Mouse (Mus musculus): Measurements from ENCODE around the gene Zyg11b. TPM values are rescaled to one million over a fixed set of nuclear protein-coding genes. Genes with fewer than 3 reads are reported as not detected.

Zyg11b gene
- polyA plus RNA-seq, 1 experiment from 2014 or later = 5.7 TPM

GRCm38 (mm10) chr4:108276973-108277372 lies 23.9 kb downstream of the Zyg11b start:
- Histone ChIP-seq H3K9me3 (ENCODE audit: control insufficient read depth, low read length) (no peaks in the 10 kb centered on the region), H3K36me3 (ENCODE audit: control insufficient read depth, insufficient read depth, low read length) (no peaks in the 10 kb centered on the region), H3K4me2 (ENCODE audit: low read depth, low read length) (no peak overlapping the region), H3K4me1 (ENCODE audit: control insufficient read depth, insufficient read depth, low read length) (no peaks in the 10 kb centered on the region), H3K9ac (ENCODE audit: low read depth, low read length) (no peak overlapping the region), H3K4me3 (ENCODE audit: low read length) (no peak overlapping the region), H3K27me3 (replicated peaks; ENCODE audit: control insufficient read depth, insufficient read depth, low read length) (no peaks in the 10 kb centered on the region), H3K27ac (ENCODE audit: low read length) (no peak overlapping the region)
- WGBS = 93% methylated on average over 3 of the region's 3 CpGs
- no peak for ATAC-seq

- Histone ChIP-seq H3K36me3 (ENCODE audit: control insufficient read depth, insufficient read depth, low read length) (0 out of 2 replicates have a peak, but pooled peaks cover 2% of the 10 kb centered on the region), H3K4me1 (ENCODE audit: control insufficient read depth, insufficient read depth, low read length) (no peaks in the 10 kb centered on the region), H3K4me2 (ENCODE audit: low read depth, low read length) (no peak overlapping the region), H3K9ac (ENCODE audit: low read depth, low read length) (no peak overlapping the region), H3K27ac (ENCODE audit: low read length) (no peak overlapping the region), H3K27me3 (replicated peaks; ENCODE audit: control insufficient read depth, insufficient read depth, low read length) (no peaks in the 10 kb centered on the region), H3K9me3 (ENCODE audit: control insufficient read depth, low read length) (no peaks in the 10 kb centered on the region), H3K4me3 (ENCODE audit: low read length) (no peak overlapping the region)
- no peak for ATAC-seq
- 80% methylated on average over 4 of the region's 4 CpGs for WGBS
Measured at GRCm38 (mm10) chr4:108272286-108272685, 28.6 kb downstream of the Zyg11b start.

DNA sequence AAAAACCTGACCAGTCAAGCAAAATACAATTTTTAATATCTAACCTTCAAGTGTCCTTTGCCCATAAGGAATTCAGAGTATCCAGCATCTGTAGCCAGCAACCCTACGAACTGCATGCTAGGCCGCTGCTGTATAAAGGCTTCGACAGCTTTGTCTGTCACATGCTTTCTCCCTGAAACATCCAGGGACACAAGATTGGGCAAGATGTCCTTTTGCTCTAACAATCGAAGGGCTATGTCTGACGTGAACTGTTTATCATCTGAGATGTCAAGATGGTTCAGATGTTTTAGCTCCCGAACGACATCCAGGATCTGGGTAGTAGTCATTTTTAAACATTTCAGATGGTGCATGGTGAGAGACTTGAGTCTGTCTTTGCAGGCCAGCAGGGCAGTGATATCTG lies 35.1 kb downstream of the Zyg11b start:
- Histone ChIP-seq H3K9me3 (ENCODE audit: control insufficient read depth, low read length) (no peaks in the 10 kb centered on the region), H3K9ac (ENCODE audit: low read depth, low read length) (no peak overlapping the region), H3K4me2 (ENCODE audit: low read depth, low read length) (no peak overlapping the region), H3K4me1 (ENCODE audit: control insufficient read depth, insufficient read depth, low read length) (no peaks in the 10 kb centered on the region), H3K27me3 (replicated peaks; ENCODE audit: control insufficient read depth, insufficient read depth, low read length) (no peaks in the 10 kb centered on the region), H3K36me3 (ENCODE audit: control insufficient read depth, insufficient read depth, low read length) (0 out of 2 replicates have a peak, but pooled peaks cover 2% of the 10 kb centered on the region), H3K27ac (ENCODE audit: low read length) (no peak overlapping the region), H3K4me3 (ENCODE audit: low read length) (no peak overlapping the region)
- ATAC-seq = no peak
- WGBS = 90% methylated on average over 7 of the region's 7 CpGs

DNA sequence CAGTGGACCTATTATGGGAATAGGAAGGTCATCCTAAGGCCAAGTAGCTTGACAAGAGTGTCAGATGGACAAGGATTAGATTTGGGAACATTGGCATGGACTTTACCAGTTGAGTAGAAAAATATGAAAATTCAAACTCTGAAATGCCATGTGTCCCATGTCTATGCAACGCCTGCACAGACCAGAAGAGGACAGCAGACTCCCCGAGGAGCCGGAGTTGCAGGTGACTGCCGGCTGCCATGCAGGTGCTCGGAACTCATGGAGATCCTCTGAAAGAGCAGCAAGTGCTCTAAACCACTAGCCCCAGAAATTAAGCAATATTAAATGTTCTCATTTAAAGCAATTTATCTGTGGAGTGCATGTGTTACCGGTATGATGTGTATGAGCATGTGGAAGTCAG lies 47.6 kb downstream of the Zyg11b start:
- no peak for ATAC-seq
- Histone ChIP-seq H3K27ac (ENCODE audit: low read length) (no peak overlapping the region), H3K9me3 (ENCODE audit: control insufficient read depth, low read length) (no peaks in the 10 kb centered on the region), H3K4me1 (ENCODE audit: control insufficient read depth, insufficient read depth, low read length) (no peaks in the 10 kb centered on the region), H3K27me3 (replicated peaks; ENCODE audit: control insufficient read depth, insufficient read depth, low read length) (no peaks in the 10 kb centered on the region), H3K36me3 (ENCODE audit: control insufficient read depth, insufficient read depth, low read length) (peaks cover 14% of the 10 kb centered on the region), H3K9ac (ENCODE audit: low read depth, low read length) (no peak overlapping the region), H3K4me2 (ENCODE audit: low read depth, low read length) (no peak overlapping the region), H3K4me3 (ENCODE audit: low read length) (no peak overlapping the region)
- WGBS = 89% methylated on average over 6 of the region's 6 CpGs

DNA sequence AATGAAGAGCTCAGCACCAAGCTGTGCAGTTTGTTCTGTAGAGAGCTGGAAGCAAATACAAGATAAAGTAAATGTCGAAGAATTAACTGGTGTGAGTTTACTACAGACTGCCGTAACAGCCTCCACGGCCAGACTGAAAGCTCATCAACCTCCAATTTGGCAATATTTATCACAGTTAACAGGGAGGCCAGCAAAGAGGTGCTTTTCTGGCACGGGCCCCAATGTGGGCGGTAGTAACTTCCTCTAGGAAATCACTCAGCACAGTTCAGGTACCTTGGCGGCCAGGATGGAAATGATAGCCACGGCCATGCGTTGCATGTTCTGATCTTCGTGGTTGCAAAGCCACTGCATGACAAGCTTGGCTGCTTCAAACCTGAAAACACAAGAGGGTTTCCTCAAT lies 50.4 kb downstream of the Zyg11b start:
- Histone ChIP-seq H3K4me3 (ENCODE audit: low read length) (no peak overlapping the region), H3K4me1 (ENCODE audit: control insufficient read depth, insufficient read depth, low read length) (no peaks in the 10 kb centered on the region), H3K36me3 (ENCODE audit: control insufficient read depth, insufficient read depth, low read length) (peaks cover 11% of the 10 kb centered on the region; the same call in 1 of the 2 replicates), H3K9ac (ENCODE audit: low read depth, low read length) (no peak overlapping the region), H3K4me2 (ENCODE audit: low read depth, low read length) (no peak overlapping the region), H3K27ac (ENCODE audit: low read length) (no peak overlapping the region), H3K9me3 (ENCODE audit: control insufficient read depth, low read length) (no peaks in the 10 kb centered on the region), H3K27me3 (replicated peaks; ENCODE audit: control insufficient read depth, insufficient read depth, low read length) (no peaks in the 10 kb centered on the region)
- no peak for ATAC-seq
- 91% methylated on average over 9 of the region's 9 CpGs for WGBS

DNA sequence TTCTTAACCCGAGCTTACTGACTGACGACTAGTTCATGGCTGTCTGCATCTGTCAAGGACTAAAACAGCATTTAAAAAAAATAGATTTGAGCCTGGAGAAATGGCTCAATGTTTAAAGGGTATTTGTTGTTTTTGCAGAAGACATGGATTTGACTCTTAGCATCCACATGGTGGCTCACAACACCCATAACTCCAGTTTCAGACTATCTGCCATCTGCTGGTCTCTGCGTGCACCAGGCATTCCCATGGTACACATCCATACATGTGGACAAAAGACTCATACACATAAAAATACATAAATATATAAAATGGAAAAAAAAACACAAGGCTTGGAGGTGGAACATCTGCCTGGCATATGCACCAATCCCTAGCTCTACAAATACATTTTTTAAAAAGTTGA lies 51.6 kb downstream of the Zyg11b start:
- peaks cover 11% of the 10 kb centered on the region; the same call in 1 of the 2 replicates for H3K36me3 ChIP-seq (ENCODE audit: control insufficient read depth, insufficient read depth, low read length)
- no peak overlapping the region for H3K9ac ChIP-seq (ENCODE audit: low read depth, low read length)
- no peak for ATAC-seq
- no peaks in the 10 kb centered on the region for H3K4me1 ChIP-seq (ENCODE audit: control insufficient read depth, insufficient read depth, low read length)
- H3K27me3 ChIP-seq (replicated peaks; ENCODE audit: control insufficient read depth, insufficient read depth, low read length) = no peaks in the 10 kb centered on the region
- H3K4me2 ChIP-seq (ENCODE audit: low read depth, low read length) = no peak overlapping the region
- no peaks in the 10 kb centered on the region for H3K9me3 ChIP-seq (ENCODE audit: control insufficient read depth, low read length)
- no peak overlapping the region for H3K27ac ChIP-seq (ENCODE audit: low read length)
- no peak overlapping the region for H3K4me3 ChIP-seq (ENCODE audit: low read length)
- 92% methylated on average over 3 of the region's 3 CpGs for WGBS

DNA sequence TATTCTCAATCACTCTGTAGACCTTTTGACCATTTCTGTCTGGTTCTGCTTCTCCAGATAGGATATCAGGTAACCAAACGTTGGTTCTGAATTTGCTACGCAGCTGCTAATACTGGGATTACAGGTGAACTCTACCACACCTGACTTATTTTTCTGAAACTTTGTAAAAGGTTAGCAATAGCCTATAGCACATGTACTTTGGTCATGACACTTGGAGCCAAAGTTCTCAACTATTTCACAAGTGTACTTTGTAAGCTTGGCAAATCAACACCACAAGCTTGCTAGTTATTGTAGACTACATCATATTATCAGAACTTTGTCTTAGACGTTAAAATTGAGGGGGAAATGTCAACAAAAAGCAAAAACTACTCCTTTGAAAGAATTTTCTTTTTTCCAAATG lies 67.2 kb downstream of the Zyg11b start:
- H3K36me3 ChIP-seq (ENCODE audit: control insufficient read depth, insufficient read depth, low read length) = no peaks in the 10 kb centered on the region
- no peaks in the 10 kb centered on the region for H3K9me3 ChIP-seq (ENCODE audit: control insufficient read depth, low read length)
- peak; percentile 75 for ATAC-seq
- H3K4me2 ChIP-seq (ENCODE audit: low read depth, low read length) = no peak overlapping the region
- H3K9ac ChIP-seq (ENCODE audit: low read depth, low read length) = no peak overlapping the region
- peak overlapping the region; percentile 29; the same call in 1 of the 2 replicates for H3K27ac ChIP-seq (ENCODE audit: low read length)
- no peak overlapping the region for H3K4me3 ChIP-seq (ENCODE audit: low read length)
- 84% methylated on average over 3 of the region's 3 CpGs for WGBS
- H3K27me3 ChIP-seq (replicated peaks; ENCODE audit: control insufficient read depth, insufficient read depth, low read length) = no peaks in the 10 kb centered on the region
- H3K4me1 ChIP-seq (ENCODE audit: control insufficient read depth, insufficient read depth, low read length) = no peaks in the 10 kb centered on the region

DNA sequence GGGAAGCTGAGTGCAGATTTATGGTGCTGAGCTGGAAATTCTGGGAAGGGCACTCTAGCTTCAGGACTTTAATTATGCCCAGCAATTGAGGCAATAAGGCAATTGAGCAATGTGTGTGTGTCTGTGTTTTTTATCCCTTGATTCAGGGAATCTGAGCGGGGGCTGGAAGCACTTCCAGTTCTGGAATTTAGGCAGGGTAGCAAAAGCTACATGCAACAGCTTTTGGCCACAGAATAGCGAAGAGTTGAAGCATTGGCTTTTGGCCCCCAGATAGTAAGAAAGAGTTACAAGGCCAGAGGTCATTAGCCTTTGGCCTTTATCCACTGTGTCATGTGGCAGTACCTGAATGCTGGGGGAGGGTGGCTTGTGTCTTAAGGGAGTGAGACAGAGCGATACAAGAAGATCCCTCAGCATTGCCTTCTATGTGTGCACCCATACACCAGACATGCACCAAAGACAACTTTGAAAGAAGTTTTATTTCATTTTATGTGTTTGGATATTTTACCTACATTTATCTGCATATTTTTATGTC lies 75.5 kb downstream of the Zyg11b start:
- H3K4me2 ChIP-seq (ENCODE audit: low read depth, low read length) = no peak overlapping the region
- H3K27ac ChIP-seq (ENCODE audit: low read length) = no peak overlapping the region; the same call in 1 of the 2 replicates
- WGBS = 44% methylated on average over 3 of the region's 3 CpGs
- ATAC-seq = peak; percentile 73; the same call in 1 of the 2 replicates
- H3K9ac ChIP-seq (ENCODE audit: low read depth, low read length) = no peak overlapping the region
- no peaks in the 10 kb centered on the region for H3K27me3 ChIP-seq (replicated peaks; ENCODE audit: control insufficient read depth, insufficient read depth, low read length)
- H3K9me3 ChIP-seq (ENCODE audit: control insufficient read depth, low read length) = no peaks in the 10 kb centered on the region
- H3K4me1 ChIP-seq (ENCODE audit: control insufficient read depth, insufficient read depth, low read length) = no peaks in the 10 kb centered on the region
- H3K36me3 ChIP-seq (ENCODE audit: control insufficient read depth, insufficient read depth, low read length) = no peaks in the 10 kb centered on the region
- no peak overlapping the region for H3K4me3 ChIP-seq (ENCODE audit: low read length)

DNA sequence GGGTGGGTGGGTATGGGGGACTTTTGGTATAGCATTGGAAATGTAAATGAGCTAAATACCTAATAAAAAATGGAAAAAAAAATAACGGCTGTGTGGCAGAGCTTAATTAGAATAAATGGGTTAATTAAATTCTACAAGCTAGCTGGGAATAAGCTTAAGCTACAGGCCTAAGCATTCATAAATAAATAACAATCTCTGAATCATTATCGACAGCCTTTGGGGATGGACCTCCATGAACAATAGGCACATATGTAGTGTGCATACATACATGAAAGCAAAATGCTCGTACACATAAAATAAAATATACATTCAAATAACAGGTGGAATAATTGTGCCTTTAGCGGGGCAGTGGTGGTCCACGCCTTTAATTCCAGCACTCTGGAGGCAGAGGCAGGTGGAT lies 78.4 kb downstream of the Zyg11b start:
- Histone ChIP-seq H3K4me3 (ENCODE audit: low read length) (no peak overlapping the region), H3K4me1 (ENCODE audit: control insufficient read depth, insufficient read depth, low read length) (peaks cover 5% of the 10 kb centered on the region; the same call in 1 of the 2 replicates), H3K4me2 (ENCODE audit: low read depth, low read length) (no peak overlapping the region), H3K9me3 (ENCODE audit: control insufficient read depth, low read length) (no peaks in the 10 kb centered on the region), H3K9ac (ENCODE audit: low read depth, low read length) (no peak overlapping the region), H3K36me3 (ENCODE audit: control insufficient read depth, insufficient read depth, low read length) (no peaks in the 10 kb centered on the region), H3K27ac (ENCODE audit: low read length) (no peak overlapping the region), H3K27me3 (replicated peaks; ENCODE audit: control insufficient read depth, insufficient read depth, low read length) (peaks cover 6% of the 10 kb centered on the region)
- no peak for ATAC-seq
- WGBS = 92% methylated on average over 5 of the region's 5 CpGs

GRCm38 (mm10) chr4:108219019-108219418 lies 81.9 kb downstream of the Zyg11b start:
- H3K27ac ChIP-seq (ENCODE audit: low read length) = no peak overlapping the region
- ATAC-seq = no peak
- WGBS = 17% methylated on average over 9 of the region's 9 CpGs
- H3K9me3 ChIP-seq (ENCODE audit: control insufficient read depth, low read length) = no peaks in the 10 kb centered on the region
- no peak overlapping the region for H3K9ac ChIP-seq (ENCODE audit: low read depth, low read length)
- no peak overlapping the region for H3K4me3 ChIP-seq (ENCODE audit: low read length)
- H3K36me3 ChIP-seq (ENCODE audit: control insufficient read depth, insufficient read depth, low read length) = no peaks in the 10 kb centered on the region
- no peak overlapping the region for H3K4me2 ChIP-seq (ENCODE audit: low read depth, low read length)
- H3K27me3 ChIP-seq (replicated peaks; ENCODE audit: control insufficient read depth, insufficient read depth, low read length) = peaks cover 6% of the 10 kb centered on the region
- H3K4me1 ChIP-seq (ENCODE audit: control insufficient read depth, insufficient read depth, low read length) = peaks cover 9% of the 10 kb centered on the region; the same call in 1 of the 2 replicates

Data from intestine, embryonic 16.5 days (tissue).